Mouse (Mus musculus): Measurements from ENCODE around the gene Gm26558. TPM values are rescaled to one million over a fixed set of nuclear protein-coding genes. Genes with fewer than 3 reads are reported as not detected.

The Gm26558 gene
- polyA plus RNA-seq, 1 experiment from 2014 or later, result 5.0 TPM

GRCm38 (mm10) chr2:70657083-70657482, 4.8 kb downstream of the Gm26558 start:
- Histone ChIP-seq H3K27ac (ENCODE audit: low read depth, low read length) (no peak overlapping the region), H3K4me1 (ENCODE audit: control insufficient read depth, insufficient read depth, low read length) (no peaks in the 10 kb centered on the region), H3K4me3 (ENCODE audit: low read length) (no peak overlapping the region), H3K36me3 (ENCODE audit: control insufficient read depth, insufficient read depth, low read length) (no peaks in the 10 kb centered on the region), H3K27me3 (ENCODE audit: control insufficient read depth, insufficient read depth, low read length) (no peaks in the 10 kb centered on the region), H3K9ac (ENCODE audit: low read depth, low read length) (no peak overlapping the region), H3K4me2 (replicated peaks; ENCODE audit: low read depth, low read length) (no peak overlapping the region), H3K9me3 (ENCODE audit: control insufficient read depth, low read length) (no peaks in the 10 kb centered on the region)
- no peak for ATAC-seq (ENCODE audit: low FRiP score, low TSS enrichment)
- 70% methylated on average over 7 of the region's 7 CpGs for WGBS

GRCm38 (mm10) chr2:70651820-70652219, 10.1 kb downstream of the Gm26558 start:
- Histone ChIP-seq H3K27ac (ENCODE audit: low read depth, low read length) (no peak overlapping the region), H3K36me3 (ENCODE audit: control insufficient read depth, insufficient read depth, low read length) (no peaks in the 10 kb centered on the region), H3K4me1 (ENCODE audit: control insufficient read depth, insufficient read depth, low read length) (no peaks in the 10 kb centered on the region), H3K4me3 (ENCODE audit: low read length) (no peak overlapping the region), H3K4me2 (replicated peaks; ENCODE audit: low read depth, low read length) (no peak overlapping the region), H3K27me3 (ENCODE audit: control insufficient read depth, insufficient read depth, low read length) (no peaks in the 10 kb centered on the region), H3K9me3 (ENCODE audit: control insufficient read depth, low read length) (no peaks in the 10 kb centered on the region), H3K9ac (ENCODE audit: low read depth, low read length) (no peak overlapping the region)
- 60% methylated on average over 6 of the region's 6 CpGs for WGBS
- no peak for ATAC-seq (ENCODE audit: low FRiP score, low TSS enrichment)

GRCm38 (mm10) chr2:70649471-70649870, 12.4 kb downstream of the Gm26558 start:
- 86% methylated on average over 4 of the region's 4 CpGs for WGBS
- Histone ChIP-seq H3K36me3 (ENCODE audit: control insufficient read depth, insufficient read depth, low read length) (no peaks in the 10 kb centered on the region), H3K27ac (ENCODE audit: low read depth, low read length) (no peak overlapping the region), H3K4me2 (replicated peaks; ENCODE audit: low read depth, low read length) (no peak overlapping the region), H3K9me3 (ENCODE audit: control insufficient read depth, low read length) (no peaks in the 10 kb centered on the region), H3K9ac (ENCODE audit: low read depth, low read length) (no peak overlapping the region), H3K4me3 (ENCODE audit: low read length) (no peak overlapping the region), H3K27me3 (ENCODE audit: control insufficient read depth, insufficient read depth, low read length) (no peaks in the 10 kb centered on the region), H3K4me1 (ENCODE audit: control insufficient read depth, insufficient read depth, low read length) (no peaks in the 10 kb centered on the region)
- ATAC-seq (ENCODE audit: low FRiP score, low TSS enrichment), result no peak

GRCm38 (mm10) chr2:70648271-70648670, 13.6 kb downstream of the Gm26558 start:
- H3K9me3 ChIP-seq (ENCODE audit: control insufficient read depth, low read length), result no peaks in the 10 kb centered on the region
- no peaks in the 10 kb centered on the region for H3K27me3 ChIP-seq (ENCODE audit: control insufficient read depth, insufficient read depth, low read length)
- WGBS, result 84% methylated on average over 5 of the region's 5 CpGs
- no peak for ATAC-seq (ENCODE audit: low FRiP score, low TSS enrichment)
- no peaks in the 10 kb centered on the region for H3K36me3 ChIP-seq (ENCODE audit: control insufficient read depth, insufficient read depth, low read length)
- H3K4me1 ChIP-seq (ENCODE audit: control insufficient read depth, insufficient read depth, low read length), result no peaks in the 10 kb centered on the region
- no peak overlapping the region for H3K9ac ChIP-seq (ENCODE audit: low read depth, low read length)
- no peak overlapping the region for H3K27ac ChIP-seq (ENCODE audit: low read depth, low read length)
- H3K4me2 ChIP-seq (replicated peaks; ENCODE audit: low read depth, low read length), result no peak overlapping the region
- H3K4me3 ChIP-seq (ENCODE audit: low read length), result no peak overlapping the region

- WGBS, result 45% methylated on average over 4 of the region's 4 CpGs
- Histone ChIP-seq H3K4me3 (ENCODE audit: low read length) (no peak overlapping the region), H3K9ac (ENCODE audit: low read depth, low read length) (no peak overlapping the region), H3K9me3 (ENCODE audit: control insufficient read depth, low read length) (no peaks in the 10 kb centered on the region), H3K27me3 (ENCODE audit: control insufficient read depth, insufficient read depth, low read length) (no peaks in the 10 kb centered on the region), H3K4me1 (ENCODE audit: control insufficient read depth, insufficient read depth, low read length) (no peaks in the 10 kb centered on the region), H3K36me3 (ENCODE audit: control insufficient read depth, insufficient read depth, low read length) (no peaks in the 10 kb centered on the region), H3K4me2 (replicated peaks; ENCODE audit: low read depth, low read length) (no peak overlapping the region), H3K27ac (ENCODE audit: low read depth, low read length) (no peak overlapping the region)
- no peak for ATAC-seq (ENCODE audit: low FRiP score, low TSS enrichment)
Measured at GRCm38 (mm10) chr2:70647681-70648080, 14.2 kb downstream of the Gm26558 start.

- H3K36me3 ChIP-seq (ENCODE audit: control insufficient read depth, insufficient read depth, low read length), result no peaks in the 10 kb centered on the region
- H3K4me1 ChIP-seq (ENCODE audit: control insufficient read depth, insufficient read depth, low read length), result no peaks in the 10 kb centered on the region
- no peak overlapping the region for H3K4me2 ChIP-seq (replicated peaks; ENCODE audit: low read depth, low read length)
- H3K9me3 ChIP-seq (ENCODE audit: control insufficient read depth, low read length), result no peaks in the 10 kb centered on the region
- WGBS, result 59% methylated on average over 6 of the region's 6 CpGs
- no peak for ATAC-seq (ENCODE audit: low FRiP score, low TSS enrichment)
- no peak overlapping the region for H3K9ac ChIP-seq (ENCODE audit: low read depth, low read length)
- no peaks in the 10 kb centered on the region for H3K27me3 ChIP-seq (ENCODE audit: control insufficient read depth, insufficient read depth, low read length)
- no peak overlapping the region for H3K27ac ChIP-seq (ENCODE audit: low read depth, low read length)
- no peak overlapping the region for H3K4me3 ChIP-seq (ENCODE audit: low read length)
Measured at GRCm38 (mm10) chr2:70645266-70645780, 16.6 kb downstream of the Gm26558 start.

- WGBS, result 48% methylated on average over 16 of the region's 16 CpGs
- Histone ChIP-seq H3K27me3 (ENCODE audit: control insufficient read depth, insufficient read depth, low read length) (no peaks in the 10 kb centered on the region), H3K9me3 (ENCODE audit: control insufficient read depth, low read length) (no peaks in the 10 kb centered on the region), H3K4me2 (replicated peaks; ENCODE audit: low read depth, low read length) (no peak overlapping the region), H3K4me3 (ENCODE audit: low read length) (no peak overlapping the region), H3K27ac (ENCODE audit: low read depth, low read length) (no peak overlapping the region), H3K4me1 (ENCODE audit: control insufficient read depth, insufficient read depth, low read length) (no peaks in the 10 kb centered on the region), H3K36me3 (ENCODE audit: control insufficient read depth, insufficient read depth, low read length) (no peaks in the 10 kb centered on the region), H3K9ac (ENCODE audit: low read depth, low read length) (no peak overlapping the region)
- ATAC-seq (ENCODE audit: low FRiP score, low TSS enrichment), result no peak
Measured at GRCm38 (mm10) chr2:70642971-70643565, 18.8 kb downstream of the Gm26558 start.

GRCm38 (mm10) chr2:70640968-70641367, 20.9 kb downstream of the Gm26558 start:
- Histone ChIP-seq H3K9ac (ENCODE audit: low read depth, low read length) (no peak overlapping the region), H3K27ac (ENCODE audit: low read depth, low read length) (no peak overlapping the region), H3K27me3 (ENCODE audit: control insufficient read depth, insufficient read depth, low read length) (no peaks in the 10 kb centered on the region), H3K36me3 (ENCODE audit: control insufficient read depth, insufficient read depth, low read length) (no peaks in the 10 kb centered on the region), H3K4me2 (replicated peaks; ENCODE audit: low read depth, low read length) (no peak overlapping the region), H3K4me3 (ENCODE audit: low read length) (no peak overlapping the region), H3K9me3 (ENCODE audit: control insufficient read depth, low read length) (no peaks in the 10 kb centered on the region), H3K4me1 (ENCODE audit: control insufficient read depth, insufficient read depth, low read length) (no peaks in the 10 kb centered on the region)
- ATAC-seq (ENCODE audit: low FRiP score, low TSS enrichment), result no peak

- H3K9me3 ChIP-seq (ENCODE audit: control insufficient read depth, low read length), result no peaks in the 10 kb centered on the region
- WGBS, result 92% methylated on average over 5 of the region's 5 CpGs
- H3K27ac ChIP-seq (ENCODE audit: low read depth, low read length), result no peak overlapping the region
- H3K9ac ChIP-seq (ENCODE audit: low read depth, low read length), result no peak overlapping the region
- H3K4me2 ChIP-seq (replicated peaks; ENCODE audit: low read depth, low read length), result no peak overlapping the region
- no peaks in the 10 kb centered on the region for H3K27me3 ChIP-seq (ENCODE audit: control insufficient read depth, insufficient read depth, low read length)
- ATAC-seq (ENCODE audit: low FRiP score, low TSS enrichment), result no peak
- no peak overlapping the region for H3K4me3 ChIP-seq (ENCODE audit: low read length)
- H3K4me1 ChIP-seq (ENCODE audit: control insufficient read depth, insufficient read depth, low read length), result peaks cover 8% of the 10 kb centered on the region; the same call in 1 of the 2 replicates
- no peaks in the 10 kb centered on the region for H3K36me3 ChIP-seq (ENCODE audit: control insufficient read depth, insufficient read depth, low read length)
Measured at GRCm38 (mm10) chr2:70634028-70634690, 27.7 kb downstream of the Gm26558 start.
